Mouse (Mus musculus): ENCODE measurements at regions not wholly inside any gene's neighbourhood (a gene's known extent, or its start where the extent isn't known, plus 50 kb on each side); places are given as distances from the start of the nearest gene placed in this dataset.

GRCm38 (mm10) chr4:131262909-131263308 is 318.7 kb downstream of the Matn1 start:
- Histone ChIP-seq H3K27me3 (no peaks in the 10 kb centered on the region; the same call in 1 of the 2 replicates), H3K27ac (no peak overlapping the region), H3K4me1 (peaks cover 30% of the 10 kb centered on the region), H3K4me3 (replicated peaks) (no peak overlapping the region), H3K36me3 (replicated peaks) (no peaks in the 10 kb centered on the region), H3K9me3 (no peaks in the 10 kb centered on the region), H3K9ac (no peak overlapping the region), H3K4me2 (no peak overlapping the region)
- ATAC-seq (ENCODE audit: low FRiP score) = no peak
- 73% methylated on average over 6 of the region's 6 CpGs for WGBS

GRCm38 (mm10) chr4:131266764-131267163 is 322.6 kb downstream of the Matn1 start:
- H3K27me3 ChIP-seq = peaks cover 7% of the 10 kb centered on the region

GRCm38 (mm10) chr4:131267760-131268159 is 323.6 kb downstream of the Matn1 start:
- WGBS = 51% methylated on average over 10 of the region's 10 CpGs
- Histone ChIP-seq H3K36me3 (replicated peaks) (no peaks in the 10 kb centered on the region), H3K9ac (no peak overlapping the region), H3K27me3 (peaks cover 13% of the 10 kb centered on the region), H3K4me3 (replicated peaks) (no peak overlapping the region), H3K4me2 (no peak overlapping the region), H3K9me3 (no peaks in the 10 kb centered on the region), H3K4me1 (peaks cover 24% of the 10 kb centered on the region), H3K27ac (0 out of 2 replicates have a peak overlapping the region, but pooled peaks have one; percentile 15)
- no peak for ATAC-seq (ENCODE audit: low FRiP score)

More at GRCm38 (mm10) chr4:131266764-131267163, 322.6 kb downstream of the Matn1 start:
- H3K4me2 ChIP-seq = no peak overlapping the region
- 6% methylated on average over 9 of the region's 9 CpGs for WGBS
- no peaks in the 10 kb centered on the region for H3K36me3 ChIP-seq (replicated peaks)
- H3K4me3 ChIP-seq (replicated peaks) = no peak overlapping the region
- H3K27ac ChIP-seq = 0 out of 2 replicates have a peak overlapping the region, but pooled peaks have one; percentile 8
- peaks cover 26% of the 10 kb centered on the region for H3K4me1 ChIP-seq
- H3K9ac ChIP-seq = no peak overlapping the region
- no peaks in the 10 kb centered on the region for H3K9me3 ChIP-seq
- ATAC-seq (ENCODE audit: low FRiP score) = 0 out of 2 replicates have a peak, but pooled peaks have one; percentile 12

- no peak overlapping the region for H3K27ac ChIP-seq
- no peak overlapping the region for H3K4me3 ChIP-seq (replicated peaks)
- no peak overlapping the region for H3K4me2 ChIP-seq
- H3K36me3 ChIP-seq (replicated peaks) = no peaks in the 10 kb centered on the region
- peak; percentile 68; the same call in 1 of the 2 replicates for ATAC-seq (ENCODE audit: low FRiP score)
- peaks cover 13% of the 10 kb centered on the region for H3K27me3 ChIP-seq
- WGBS = 15% methylated on average over 7 of the region's 7 CpGs
- H3K9ac ChIP-seq = no peak overlapping the region
- no peaks in the 10 kb centered on the region for H3K9me3 ChIP-seq
- H3K4me1 ChIP-seq = peaks cover 16% of the 10 kb centered on the region; the same call in 1 of the 2 replicates
These were observed 326.0 kb downstream of the Matn1 start for GRCm38 (mm10) chr4:131270192-131270591.

- H3K9me3 ChIP-seq = no peaks in the 10 kb centered on the region
These were observed 327.9 kb downstream of the Matn1 start for GRCm38 (mm10) chr4:131272060-131272459.

GRCm38 (mm10) chr4:131293560-131293959 is 349.4 kb downstream of the Matn1 start:
- ATAC-seq (ENCODE audit: low FRiP score) = no peak
- Histone ChIP-seq H3K9ac (no peak overlapping the region), H3K4me2 (no peak overlapping the region), H3K36me3 (replicated peaks) (no peaks in the 10 kb centered on the region), H3K27me3 (no peaks in the 10 kb centered on the region), H3K4me3 (replicated peaks) (no peak overlapping the region), H3K27ac (no peak overlapping the region), H3K9me3 (no peaks in the 10 kb centered on the region), H3K4me1 (no peaks in the 10 kb centered on the region)
- 78% methylated on average over 2 of the region's 2 CpGs for WGBS

More at GRCm38 (mm10) chr4:131272060-131272459, 327.9 kb downstream of the Matn1 start:
- Histone ChIP-seq H3K9ac (no peak overlapping the region), H3K27ac (no peak overlapping the region), H3K36me3 (replicated peaks) (no peaks in the 10 kb centered on the region), H3K4me3 (replicated peaks) (no peak overlapping the region), H3K4me2 (no peak overlapping the region), H3K4me1 (peaks cover 9% of the 10 kb centered on the region; the same call in 1 of the 2 replicates), H3K27me3 (peaks cover 13% of the 10 kb centered on the region)
- no peak for ATAC-seq (ENCODE audit: low FRiP score)
- 80% methylated on average over 7 of the region's 7 CpGs for WGBS

GRCm38 (mm10) chr4:131298011-131298674 is 354.0 kb downstream of the Matn1 start:
- no peaks in the 10 kb centered on the region for H3K36me3 ChIP-seq (replicated peaks)
- H3K4me1 ChIP-seq = peaks cover 7% of the 10 kb centered on the region; the same call in 1 of the 2 replicates
- H3K4me3 ChIP-seq (replicated peaks) = no peak overlapping the region
- no peaks in the 10 kb centered on the region for H3K9me3 ChIP-seq
- H3K27ac ChIP-seq = no peak overlapping the region
- WGBS = 83% methylated on average over 14 of the region's 14 CpGs
- ATAC-seq (ENCODE audit: low FRiP score) = no peak
- H3K27me3 ChIP-seq = no peaks in the 10 kb centered on the region
- no peak overlapping the region for H3K4me2 ChIP-seq
- H3K9ac ChIP-seq = no peak overlapping the region

GRCm38 (mm10) chr4:131303936-131304335 is 359.8 kb downstream of the Matn1 start:
- Histone ChIP-seq H3K4me2 (no peak overlapping the region), H3K9me3 (no peaks in the 10 kb centered on the region), H3K36me3 (replicated peaks) (no peaks in the 10 kb centered on the region), H3K4me3 (replicated peaks) (no peak overlapping the region), H3K9ac (no peak overlapping the region), H3K27me3 (no peaks in the 10 kb centered on the region), H3K4me1 (peaks cover 17% of the 10 kb centered on the region), H3K27ac (no peak overlapping the region)
- ATAC-seq (ENCODE audit: low FRiP score) = no peak
- WGBS = 74% methylated on average over 3 of the region's 3 CpGs

- 84% methylated on average over 12 of the region's 12 CpGs for WGBS
These were observed 360.2 kb downstream of the Matn1 start for GRCm38 (mm10) chr4:131304361-131304777.

GRCm38 (mm10) chr4:131314231-131314630 is 370.0 kb downstream of the Matn1 start:
- H3K9ac ChIP-seq = no peak overlapping the region
- H3K4me3 ChIP-seq (replicated peaks) = no peak overlapping the region
- no peaks in the 10 kb centered on the region for H3K36me3 ChIP-seq (replicated peaks)
- 75% methylated on average over 3 of the region's 3 CpGs for WGBS
- H3K9me3 ChIP-seq = no peaks in the 10 kb centered on the region
- H3K4me2 ChIP-seq = no peak overlapping the region
- ATAC-seq (ENCODE audit: low FRiP score) = no peak
- 0 out of 2 replicates have a peak, but pooled peaks cover 5% of the 10 kb centered on the region for H3K27me3 ChIP-seq
- no peaks in the 10 kb centered on the region for H3K4me1 ChIP-seq
- H3K27ac ChIP-seq = no peak overlapping the region

More at GRCm38 (mm10) chr4:131304361-131304777, 360.2 kb downstream of the Matn1 start:
- ATAC-seq (ENCODE audit: low FRiP score) = no peak
- Histone ChIP-seq H3K27ac (no peak overlapping the region), H3K36me3 (replicated peaks) (no peaks in the 10 kb centered on the region), H3K9me3 (no peaks in the 10 kb centered on the region), H3K9ac (no peak overlapping the region), H3K4me1 (peaks cover 13% of the 10 kb centered on the region), H3K27me3 (no peaks in the 10 kb centered on the region), H3K4me2 (no peak overlapping the region), H3K4me3 (replicated peaks) (no peak overlapping the region)

- no peak overlapping the region for H3K4me2 ChIP-seq
- H3K9me3 ChIP-seq = no peaks in the 10 kb centered on the region
- no peaks in the 10 kb centered on the region for H3K36me3 ChIP-seq (replicated peaks)
- no peak overlapping the region for H3K27ac ChIP-seq
- WGBS = 86% methylated on average over 3 of the region's 3 CpGs
- no peaks in the 10 kb centered on the region for H3K4me1 ChIP-seq
- 0 out of 2 replicates have a peak, but pooled peaks cover 5% of the 10 kb centered on the region for H3K27me3 ChIP-seq
- no peak for ATAC-seq (ENCODE audit: low FRiP score)
- H3K4me3 ChIP-seq (replicated peaks) = no peak overlapping the region
- H3K9ac ChIP-seq = no peak overlapping the region
These were observed 371.9 kb downstream of the Matn1 start for GRCm38 (mm10) chr4:131316041-131316440.

- Histone ChIP-seq H3K9me3 (no peaks in the 10 kb centered on the region), H3K27me3 (no peaks in the 10 kb centered on the region), H3K4me1 (no peaks in the 10 kb centered on the region), H3K36me3 (replicated peaks) (no peaks in the 10 kb centered on the region), H3K27ac (no peak overlapping the region), H3K9ac (no peak overlapping the region), H3K4me2 (no peak overlapping the region), H3K4me3 (replicated peaks) (no peak overlapping the region)
- ATAC-seq (ENCODE audit: low FRiP score) = no peak
- 80% methylated on average over 5 of the region's 5 CpGs for WGBS
These were observed 378.1 kb downstream of the Matn1 start for GRCm38 (mm10) chr4:131322323-131322722.

- ATAC-seq (ENCODE audit: low FRiP score) = no peak
- H3K36me3 ChIP-seq (replicated peaks) = no peaks in the 10 kb centered on the region
- 66% methylated on average over 3 of the region's 3 CpGs for WGBS
- no peak overlapping the region for H3K27ac ChIP-seq
- no peaks in the 10 kb centered on the region for H3K9me3 ChIP-seq
- H3K27me3 ChIP-seq = no peaks in the 10 kb centered on the region
- H3K4me3 ChIP-seq (replicated peaks) = no peak overlapping the region
- no peak overlapping the region for H3K4me2 ChIP-seq
- H3K4me1 ChIP-seq = no peaks in the 10 kb centered on the region
- no peak overlapping the region for H3K9ac ChIP-seq
These were observed 380.3 kb downstream of the Matn1 start for GRCm38 (mm10) chr4:131324486-131324885.
